ENCODE assay signal across 8 mouse cellular contexts in the genomic region with DNA sequence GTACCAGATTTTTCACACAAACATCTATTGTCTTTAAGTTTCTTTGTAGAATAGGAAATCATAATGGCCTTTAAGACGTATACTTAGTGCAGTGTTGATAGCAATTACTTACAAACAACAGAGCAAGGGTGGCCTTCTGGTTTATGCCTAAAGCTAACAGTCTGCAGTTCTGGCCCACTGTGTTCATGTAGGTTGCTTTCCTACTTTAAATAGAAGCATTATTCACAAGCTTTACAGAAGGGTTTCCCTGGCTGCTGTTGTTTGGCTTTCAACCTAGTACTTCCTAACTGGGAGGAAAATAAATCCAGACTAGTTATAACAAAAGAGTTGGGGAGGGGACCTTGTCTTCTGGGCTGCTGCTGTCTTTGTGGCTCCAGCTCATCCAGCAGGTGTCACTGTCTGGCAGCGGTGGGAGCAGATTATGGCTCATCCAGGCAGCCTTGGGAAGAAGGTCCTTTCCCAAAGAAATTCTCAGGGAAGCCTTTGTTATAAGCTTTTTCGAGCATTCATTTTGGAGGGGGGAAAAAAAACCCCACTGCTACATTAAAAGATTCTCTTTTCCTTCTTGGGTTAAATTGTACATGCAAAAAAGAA.
DNase-seq lines count a peak whose midpoint lies in the region; ATAC-seq and TF ChIP-seq lines count a peak whose summit lies in the region.

No protein-coding gene starts in this region.

- TF ChIP-seq POLR2A in heart, adult 2 months (IDR thresholded peaks at IDR 0.05; ENCODE audit: insufficient read depth, low read depth, low read length), result no peak

- no peak overlapping the region for H3K9ac ChIP-seq in heart, adult 2 months (ENCODE audit: low read depth, low read length)
- H3K9ac ChIP-seq in midbrain, embryonic 11.5 days (ENCODE audit: low read length), result no peak overlapping the region

- no peaks in the 10 kb centered on the region for H3K79me2 ChIP-seq in heart, adult 2 months (replicated peaks; ENCODE audit: control insufficient read depth, insufficient read depth, low read length)

- 38% methylated on average over 3 of the region's 3 CpGs for WGBS in heart, adult 2 months
- WGBS in midbrain, embryonic 11.5 days, result 25% methylated on average over 3 of the region's 3 CpGs

- DNase-seq in heart, adult 2 months, result peak; percentile 22 to 49
- DNase-seq in heart, adult 11 months, result no peak
- peak; percentile 33 for DNase-seq in urinary bladder, postnatal 14 days (ENCODE audit: low spot score)
- DNase-seq in urinary bladder, postnatal 25 days (ENCODE audit: low spot score), result no peak
- DNase-seq in heart, postnatal 10 days, result peak; percentile 68 to 73
- peak; percentile 83 for DNase-seq in midbrain, embryonic 11.5 days (ENCODE audit: low spot score, missing footprints)
- DNase-seq in cerebellum, adult 9-10 months, result no peak

- 0 out of 2 replicates have a peak, but pooled peaks have one; percentile 19 for TF ChIP-seq EP300 in heart, adult 2 months (IDR thresholded peaks at IDR 0.05; ENCODE audit: insufficient read depth, low read depth, low read length)

- no peak overlapping the region for H3K27ac ChIP-seq in heart, adult 2 months
- H3K27ac ChIP-seq in midbrain, embryonic 11.5 days (ENCODE audit: low read depth, low read length), result no peak overlapping the region

- ATAC-seq in midbrain, embryonic 11.5 days (ENCODE audit: low FRiP score), result no peak
- ATAC-seq in megakaryocyte, adult 5-6 weeks (ENCODE audit: poor library complexity, severe bottlenecking), result no peak

- H3K4me1 ChIP-seq in heart, adult 2 months (ENCODE audit: control insufficient read depth, insufficient read depth, low read length), result no peaks in the 10 kb centered on the region
- H3K4me1 ChIP-seq in midbrain, embryonic 11.5 days (ENCODE audit: control insufficient read depth, insufficient read depth, low read length), result no peaks in the 10 kb centered on the region

- intact Hi-C loops in heart, adult 2 months (cut with DNase I), result loop anchor here (1.0 to 5.0 kb wide), 3 partner anchors 67 to 412 kb away; a partner anchor contains a TSS
- intact Hi-C loops in heart, postnatal 10 days (cut with DNase I), result loop anchor here (1.0 to 5.0 kb wide), 4 partner anchors 69 to 468 kb away; a partner anchor contains a TSS

- no peaks in the 10 kb centered on the region for H3K27me3 ChIP-seq in heart, adult 2 months (ENCODE audit: control insufficient read depth, insufficient read depth, low read length)
- no peaks in the 10 kb centered on the region for H3K27me3 ChIP-seq in midbrain, embryonic 11.5 days (ENCODE audit: control insufficient read depth, insufficient read depth, low read length)

- no peak overlapping the region for H3K4me3 ChIP-seq in heart, adult 2 months
- H3K4me3 ChIP-seq in midbrain, embryonic 11.5 days (ENCODE audit: low read depth, low read length), result no peak overlapping the region

- H3K4me2 ChIP-seq in midbrain, embryonic 11.5 days, result no peak overlapping the region

- no peaks in the 10 kb centered on the region; the same call in 1 of the 2 replicates for H3K36me3 ChIP-seq in heart, adult 2 months (ENCODE audit: control insufficient read depth, insufficient read depth, low read length)
- no peaks in the 10 kb centered on the region for H3K36me3 ChIP-seq in midbrain, embryonic 11.5 days (ENCODE audit: control insufficient read depth, insufficient read depth, low read length)

- no peaks in the 10 kb centered on the region for H3K9me3 ChIP-seq in midbrain, embryonic 11.5 days (ENCODE audit: control insufficient read depth, low read length)

- TF ChIP-seq CTCF in heart, adult 2 months (IDR thresholded peaks at IDR 0.05), result peak; percentile 76

Comparison
In these comparisons a context has a peak if more than half of its experiments do, and no peak if none do; other contexts are left out.
1. DNase-seq: peak in heart, adult 2 months (2 of 2), urinary bladder, postnatal 14 days (single experiment), heart, postnatal 10 days (2 of 2) and midbrain, embryonic 11.5 days (single experiment); none in heart, adult 11 months (single experiment), urinary bladder, postnatal 25 days (single experiment) and cerebellum, adult 9-10 months (single experiment).